Mouse (Mus musculus): ENCODE data around the gene Csgalnact2. TPM values are rescaled to one million over a fixed set of nuclear protein-coding genes. Genes with fewer than 3 reads are reported as not detected.
A peak's percentile ranks its signal among the peaks of the same experiment; 100 is the strongest.

The Csgalnact2 gene
- 10 to 100 TPM; 30.8 to 40.8 (median 32.4) TPM for total RNA-seq (2022)

GRCm38 (mm10) chr6:118138731-118139709 is at the start of gene Csgalnact2:
Csgalnact2 (minus strand) TSS chr6:118139140.
- peak; percentile 90 to 92 for DNase-seq (ENCODE audit: low spot score in 2 of 2)

DNA sequence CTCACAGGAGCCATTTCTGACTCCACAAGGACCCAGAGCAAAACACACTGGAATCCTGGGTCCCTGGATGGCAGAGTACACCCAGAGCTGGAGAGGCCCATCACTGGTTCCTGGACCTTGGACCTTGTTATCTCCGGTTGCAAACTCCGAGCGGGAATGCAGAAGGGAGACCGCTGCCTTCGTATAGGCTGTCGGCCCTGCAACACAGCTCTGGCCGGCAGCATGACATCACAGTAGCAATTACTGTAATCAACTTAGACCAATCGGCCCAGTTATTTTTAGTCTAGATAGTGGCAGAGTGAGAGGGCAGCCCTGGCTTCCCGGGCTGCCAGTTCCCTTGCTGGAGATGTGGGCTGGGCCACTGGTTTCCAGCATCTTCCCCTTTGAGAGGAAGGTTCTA is 49.7 kb upstream of the Csgalnact2 start:
- no peak for DNase-seq (ENCODE audit: low spot score in 2 of 2)

DNA sequence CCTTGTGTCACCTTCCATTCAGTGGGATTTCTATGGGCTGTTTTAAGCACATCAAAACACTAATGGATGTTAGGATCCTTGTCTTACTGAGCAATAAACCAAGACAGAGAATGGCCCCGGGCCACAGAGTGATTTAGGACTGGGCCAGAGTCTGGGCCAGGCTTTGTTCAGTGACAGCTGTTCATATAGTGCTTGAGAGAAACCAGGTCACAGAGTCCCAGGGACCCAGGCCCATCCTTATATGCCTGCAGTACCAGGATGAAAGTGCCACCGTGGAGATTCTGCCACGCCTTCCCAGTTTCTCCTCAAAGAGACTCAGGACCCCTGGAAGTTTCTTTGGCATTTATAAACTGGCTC is 48.3 kb upstream of the Csgalnact2 start:
- DNase-seq (ENCODE audit: low spot score in 2 of 2) = no peak

DNA sequence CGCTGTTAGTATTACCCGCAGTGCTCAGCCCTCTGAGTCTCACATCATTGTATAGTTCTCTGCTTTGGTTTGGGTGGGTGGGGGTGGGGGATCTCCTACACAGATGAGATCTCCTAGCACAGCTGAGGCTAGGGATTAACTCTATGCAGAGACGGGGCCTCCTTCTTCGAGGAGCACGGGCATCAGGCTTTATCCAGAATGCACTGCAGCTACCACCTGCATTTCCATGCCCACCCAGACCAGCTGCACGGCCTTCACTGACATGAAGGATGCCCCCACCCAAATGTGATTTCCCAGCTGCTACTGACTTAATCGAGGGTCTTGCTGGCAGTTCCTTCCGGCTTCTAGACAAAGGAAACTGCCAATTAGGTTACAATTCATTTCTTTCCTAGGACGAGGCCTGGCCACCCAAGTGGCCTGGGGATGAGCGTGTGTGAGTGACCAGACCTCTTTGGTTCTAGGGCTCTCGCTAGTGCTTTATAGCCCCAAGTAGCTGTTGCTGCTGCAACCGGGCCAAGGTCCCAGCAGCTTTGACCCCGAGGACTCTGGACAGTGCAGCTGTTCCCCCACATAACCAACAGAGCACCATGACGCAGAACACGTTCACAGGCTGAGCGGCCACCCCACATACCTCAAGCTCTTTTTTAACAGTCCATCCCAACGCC is 47.8 kb upstream of the Csgalnact2 start:
- DNase-seq (ENCODE audit: low spot score in 2 of 2) = no peak

GRCm38 (mm10) chr6:118184126-118184525 is 45.2 kb upstream of the Csgalnact2 start:
- DNase-seq (ENCODE audit: low spot score in 2 of 2) = no peak

DNA sequence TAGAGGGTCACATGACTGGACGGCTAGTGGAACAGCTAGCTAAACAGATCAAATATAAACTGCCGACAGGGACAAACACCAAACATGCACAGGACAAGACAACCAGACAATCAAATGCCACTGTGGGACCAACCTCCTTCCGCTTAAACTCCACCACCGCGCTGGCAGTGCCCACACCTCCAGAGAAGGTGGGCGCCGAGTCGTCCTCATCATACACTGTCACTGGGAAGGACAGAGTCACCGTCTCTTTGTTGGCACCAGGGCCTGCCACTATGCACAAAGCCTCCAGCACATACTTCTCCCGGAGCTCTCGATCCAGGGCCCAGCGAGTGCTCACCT is 41.1 kb upstream of the Csgalnact2 start:
- DNase-seq (ENCODE audit: low spot score in 2 of 2) = no peak

DNA sequence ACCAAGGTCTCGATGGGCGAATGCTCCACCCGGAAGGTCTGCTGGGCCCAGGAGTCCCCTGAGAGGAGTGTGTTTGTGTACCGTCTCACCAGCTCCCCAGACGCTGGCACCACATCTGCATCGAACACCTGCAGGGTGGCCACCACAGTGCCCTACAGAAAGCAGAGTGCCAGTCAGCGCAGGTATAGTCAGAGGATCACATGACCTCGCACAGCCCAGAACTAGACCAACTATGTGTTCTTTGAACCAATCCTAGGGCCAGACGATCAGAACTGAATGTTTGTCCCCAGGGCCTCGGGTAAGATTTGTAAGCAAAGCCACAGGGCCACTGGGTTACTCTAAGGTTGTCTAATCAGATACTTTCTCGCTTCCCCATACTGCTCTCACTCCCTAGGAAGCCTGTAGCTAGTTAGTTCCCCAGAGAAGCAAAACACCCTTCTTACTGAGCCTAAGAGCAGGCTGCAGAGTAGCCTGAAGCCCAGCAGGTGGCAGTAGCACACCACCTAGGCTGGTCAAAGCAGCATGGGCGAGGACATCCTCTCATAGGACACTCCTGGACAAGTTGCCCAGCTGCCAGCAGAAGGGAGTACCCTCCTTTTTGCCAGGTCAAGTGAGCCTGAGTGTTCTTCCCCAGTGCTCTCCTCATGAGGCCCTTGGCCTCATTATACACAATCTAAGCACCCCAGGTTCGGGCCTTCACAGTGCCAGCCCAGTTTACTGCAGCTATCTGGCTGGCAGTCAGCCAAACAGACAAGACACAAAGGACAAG is 40.6 kb upstream of the Csgalnact2 start:
- peak; percentile 28 to 44 for DNase-seq (ENCODE audit: low spot score in 2 of 2)

DNA sequence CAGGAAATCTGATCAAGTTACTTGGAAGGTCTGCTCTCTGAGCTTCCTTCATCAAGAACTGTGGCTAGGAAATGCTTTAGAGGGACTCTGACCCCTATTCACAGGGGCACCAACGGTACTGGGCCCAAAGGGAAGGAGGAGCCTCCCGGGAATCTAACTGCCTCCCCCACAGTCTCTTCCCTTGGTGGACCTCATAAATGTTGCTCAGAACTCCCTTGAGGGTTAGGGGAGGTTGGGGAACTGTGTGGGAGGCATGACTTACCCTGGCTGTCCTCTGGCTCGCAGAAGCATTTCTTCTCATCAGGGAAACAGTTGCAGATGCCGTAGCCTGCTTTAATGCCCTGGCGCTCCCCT is 35.0 kb upstream of the Csgalnact2 start:
- no peak for DNase-seq (ENCODE audit: low spot score in 2 of 2)

- DNase-seq (ENCODE audit: low spot score in 2 of 2) = no peak
Observed at GRCm38 (mm10) chr6:118173251-118173974, 34.5 kb upstream of the Csgalnact2 start.

- no peak for DNase-seq (ENCODE audit: low spot score in 2 of 2)
Observed at GRCm38 (mm10) chr6:118171386-118171785, 32.4 kb upstream of the Csgalnact2 start.

DNA sequence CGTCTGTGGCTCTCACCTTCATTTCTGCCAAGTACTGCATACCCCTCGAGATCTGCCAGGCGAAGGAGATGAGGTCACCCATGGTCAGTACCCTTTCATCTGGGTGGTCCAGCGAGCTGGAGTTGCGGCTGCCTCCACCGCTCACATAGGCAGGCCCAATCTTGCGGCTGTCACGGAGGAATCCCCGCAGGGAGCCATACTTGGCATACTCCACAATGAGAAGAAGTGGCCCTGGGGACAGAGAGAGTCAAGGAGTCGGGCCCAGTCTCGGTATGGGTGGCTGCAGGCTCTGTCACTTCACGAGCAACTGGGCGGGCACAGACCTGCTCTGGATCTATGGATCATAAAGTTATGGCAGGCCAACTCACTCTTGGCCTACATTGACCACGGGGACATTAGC is 29.2 kb upstream of the Csgalnact2 start:
- no peak for DNase-seq (ENCODE audit: low spot score in 2 of 2)

DNA sequence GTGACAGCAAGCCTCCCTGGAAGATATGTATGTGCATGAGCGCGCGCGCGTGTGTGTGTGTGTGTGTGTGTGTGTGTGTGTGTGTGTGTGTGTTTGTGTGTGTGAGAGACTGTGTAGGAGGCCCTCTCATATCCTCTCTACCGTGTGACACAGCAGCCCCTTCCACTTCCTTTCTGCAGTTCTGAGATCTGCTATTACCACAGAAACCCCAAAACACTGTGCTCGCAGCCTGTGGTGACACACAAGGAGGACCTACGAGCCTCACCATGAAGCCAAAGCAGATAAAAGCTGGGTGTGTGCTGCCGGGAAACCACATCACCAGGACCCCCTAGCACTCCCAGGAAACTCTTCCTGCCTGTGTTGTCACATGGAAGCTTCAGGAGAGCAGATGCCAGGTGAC is 28.1 kb upstream of the Csgalnact2 start:
- no peak for DNase-seq (ENCODE audit: low spot score in 2 of 2)

- no peak for DNase-seq (ENCODE audit: low spot score in 2 of 2)
Observed at GRCm38 (mm10) chr6:118165516-118165915, 26.6 kb upstream of the Csgalnact2 start.

- DNase-seq (ENCODE audit: low spot score in 2 of 2) = no peak
Observed at GRCm38 (mm10) chr6:118164691-118165090, 25.8 kb upstream of the Csgalnact2 start.

GRCm38 (mm10) chr6:118163086-118163485 is 24.1 kb upstream of the Csgalnact2 start:
- DNase-seq (ENCODE audit: low spot score in 2 of 2) = no peak

- no peak for DNase-seq (ENCODE audit: low spot score in 2 of 2)
Observed at GRCm38 (mm10) chr6:118162457-118163082, 23.6 kb upstream of the Csgalnact2 start.

DNA sequence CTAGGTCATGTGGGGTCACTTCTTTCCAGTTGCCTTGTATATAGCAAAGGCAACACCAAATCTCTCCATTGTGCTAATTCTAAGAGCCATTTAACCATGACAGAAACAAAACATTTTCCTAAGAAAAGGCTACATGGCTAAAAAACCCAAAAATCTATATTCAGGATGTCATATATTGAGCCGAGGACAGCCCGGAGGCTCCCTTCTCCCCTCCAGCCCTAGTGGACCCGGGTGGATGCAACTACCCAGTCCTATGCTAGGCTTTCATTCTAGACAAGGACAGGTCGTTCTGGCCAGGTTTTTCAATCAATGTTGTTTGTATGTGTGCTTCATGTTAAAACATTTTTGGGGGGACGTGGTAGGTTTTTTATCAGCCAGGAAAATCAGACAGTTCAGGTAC is 14.2 kb upstream of the Csgalnact2 start:
- no peak for DNase-seq (ENCODE audit: low spot score in 2 of 2)

DNA sequence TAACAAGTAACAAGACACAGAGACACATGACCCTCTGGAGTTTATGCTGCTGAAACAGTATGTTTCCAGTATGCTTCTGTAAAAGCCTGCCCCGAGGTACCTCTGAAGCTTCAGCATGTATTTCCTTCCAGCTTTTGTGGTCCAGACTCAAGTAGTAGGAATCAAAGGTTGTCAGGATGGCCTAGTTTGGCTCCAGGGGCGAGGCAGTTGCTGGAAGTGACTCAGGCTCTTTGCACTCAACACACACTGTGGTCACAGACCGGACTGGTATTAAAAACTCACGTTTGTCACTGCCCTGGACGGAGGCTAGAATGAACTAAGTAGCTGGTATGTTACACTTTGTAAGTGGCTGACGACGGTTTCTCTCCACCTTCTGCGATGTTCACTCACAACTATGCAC is 12.0 kb upstream of the Csgalnact2 start:
- no peak for DNase-seq (ENCODE audit: low spot score in 2 of 2)

GRCm38 (mm10) chr6:118150538-118150937 is 11.6 kb upstream of the Csgalnact2 start:
- DNase-seq (ENCODE audit: low spot score in 2 of 2) = no peak

DNA sequence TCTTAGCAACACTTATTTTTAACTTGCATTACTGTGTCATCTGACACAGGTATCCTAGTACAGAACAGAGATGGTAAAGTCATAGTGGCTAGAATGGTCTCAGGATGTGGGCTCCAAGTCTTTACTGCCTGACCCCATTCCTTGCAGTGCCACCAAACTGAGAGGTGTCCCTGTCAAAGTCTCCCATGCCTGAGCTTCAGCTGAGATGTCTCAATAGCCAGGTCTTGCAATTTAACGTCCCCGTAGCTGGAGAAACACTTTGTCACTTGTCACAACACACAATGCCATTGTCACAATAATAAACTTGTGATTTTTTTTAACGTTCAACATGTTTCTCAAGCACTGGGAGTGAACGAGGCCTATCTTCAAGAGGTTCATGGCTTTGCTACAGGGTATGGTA is 11.2 kb upstream of the Csgalnact2 start:
- DNase-seq (ENCODE audit: low spot score in 2 of 2) = no peak

DNA sequence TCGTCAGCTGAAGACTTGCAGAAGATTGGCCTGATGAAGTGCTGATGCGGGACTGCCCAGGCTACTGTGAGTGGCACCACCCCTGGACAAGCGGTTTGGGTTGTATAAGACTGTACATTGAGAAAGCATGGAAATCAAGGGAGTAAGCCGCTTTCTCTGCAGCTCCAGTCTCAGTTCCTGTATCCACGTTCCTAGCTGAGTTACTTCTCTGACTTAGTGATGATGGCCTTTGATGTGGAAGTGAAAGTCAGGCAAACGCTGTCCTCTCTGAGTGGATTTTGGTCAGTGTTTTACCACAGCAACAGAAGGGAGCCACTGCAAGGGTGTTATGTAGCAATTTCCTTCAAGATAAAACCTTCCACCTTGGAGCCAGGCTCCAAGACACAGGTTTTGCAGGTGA is 2.0 kb upstream of the Csgalnact2 start:
- DNase-seq (ENCODE audit: low spot score in 2 of 2) = no peak
